Mouse (Mus musculus) B cell, adult (primary cell): ENCODE measurements around the gene Nkd2. TPM values are rescaled to one million over a fixed set of nuclear protein-coding genes. Genes with fewer than 3 reads are reported as not detected.

Experiments
- total RNA-seq: library from RNA; stranded (reverse); gene quantifications from 4 replicates; pipeline ENCODE4 v1.2.4, GENCODE M21; 2023; ENCODE audit not compliant: inconsistent age

Nkd2 gene
- total RNA-seq = not detected in 4 replicates

DNA sequence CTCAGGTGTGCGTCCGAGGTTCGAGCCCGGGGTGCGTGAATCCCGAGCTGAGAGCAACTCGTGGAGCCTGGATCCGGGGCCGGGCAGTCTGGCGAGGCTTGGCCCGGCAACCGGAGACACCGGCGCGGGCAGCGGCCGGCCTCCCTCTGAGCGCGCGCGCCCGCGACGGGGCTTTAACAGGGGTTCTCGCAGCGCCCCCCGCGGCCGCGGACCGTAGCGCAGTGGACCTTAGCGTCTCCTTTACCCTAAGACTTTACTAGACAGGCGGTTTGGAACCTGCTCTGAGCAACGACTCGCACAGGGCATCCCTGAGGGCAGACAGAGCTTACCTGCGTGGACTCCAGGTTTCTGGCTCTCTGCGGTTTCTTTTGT lies at the start of gene Nkd2:
Nkd2 (minus strand) TSS at position 167 of the 372 bp plus-strand sequence.

Other genes with a start within 250 kb of the Nkd2 start
- 125 to 154 TPM (median 129 TPM) in 4 replicates for gene Clptm1l, start 243.6 kb downstream of the Nkd2 start, total RNA-seq
- gene Tert, start 220.7 kb downstream of the Nkd2 start, total RNA-seq = 4.5 to 6.8 TPM (median 5.1 TPM) in 4 replicates
- gene Slc6a18, start 169.6 kb downstream of the Nkd2 start, total RNA-seq = not detected in 4 replicates
- gene Slc6a19, start 142.8 kb downstream of the Nkd2 start, total RNA-seq = not detected in 4 replicates
- gene Slc12a7, start 114.5 kb downstream of the Nkd2 start, total RNA-seq = 7.6 to 11.5 TPM (median 9.4 TPM) in 4 replicates
- gene Trip13, start 90.2 kb upstream of the Nkd2 start, total RNA-seq = 4.0 to 5.9 TPM (median 4.9 TPM) in 4 replicates
- gene Brd9, start 90.2 kb upstream of the Nkd2 start, total RNA-seq = 91.6 to 107 TPM (median 102 TPM) in 4 replicates
- gene Zdhhc11, start 116.2 kb upstream of the Nkd2 start, total RNA-seq = not detected in 4 replicates
- gene Tppp, start 161.8 kb upstream of the Nkd2 start, total RNA-seq = 0.64 to 0.96 TPM (median 0.88 TPM) in 4 replicates
- gene Cep72, start 214.7 kb upstream of the Nkd2 start, total RNA-seq = 11.8 to 14.8 TPM (median 13.6 TPM) in 4 replicates